Mouse (Mus musculus): Measurements from ENCODE around the gene Trappc6a.

- no peak for TF ChIP-seq CTCF (IDR thresholded peaks at IDR 0.05; ENCODE audit: control insufficient read depth, insufficient read depth, insufficient replicate concordance, low read depth, low read length)
- TF ChIP-seq POLR2A (IDR thresholded peaks at IDR 0.05; ENCODE audit: control insufficient read depth, low read depth, low read length), result no peak
Measured at GRCm38 (mm10) chr7:19507612-19507981, 598 bp upstream of the Trappc6a start.
